Mouse (Mus musculus): ENCODE measurements around the gene Myo16. TPM values are rescaled to one million over a fixed set of nuclear protein-coding genes. Genes with fewer than 3 reads are reported as not detected.

The Myo16 gene
- polyA plus RNA-seq, 2 experiments: 0.01 to 0.03 TPM

- Histone ChIP-seq H3K36me3 (replicated peaks; ENCODE audit: control insufficient read depth, insufficient read depth, low read depth) (no peaks in the 10 kb centered on the region), H3K4me3 (ENCODE audit: insufficient read depth in 1 of 2, low read depth in 2 of 2, low read length in 2 of 2) (no peak overlapping the region), H3K4me1 (replicated peaks; ENCODE audit: control insufficient read depth in 2 of 2, insufficient read depth in 2 of 2, low read length in 1 of 2) (no peaks in the 10 kb centered on the region), H3K9me3 (ENCODE audit: control insufficient read depth, low read length) (no peaks in the 10 kb centered on the region), H3K9ac (replicated peaks) (no peak overlapping the region), H3K27ac (no peak overlapping the region), H3K27me3 (ENCODE audit: control insufficient read depth, insufficient read depth, low read length) (no peaks in the 10 kb centered on the region), H3K4me2 (ENCODE audit: low read depth) (no peak overlapping the region)
- TF ChIP-seq CTCF (IDR thresholded peaks at IDR 0.05; ENCODE audit: low read depth): no peak
- TF ChIP-seq EP300 (IDR thresholded peaks at IDR 0.05; ENCODE audit: low read depth): no peak
- DNase-seq (ENCODE audit: low read depth in 3 of 3, low spot score in 3 of 3) (no peak), ATAC-seq (ENCODE audit: insufficient read depth) (no peak)
- 66% methylated on average over 5 of the region's 5 CpGs for WGBS (ENCODE audit: insufficient replicate concordance)
Observed at GRCm38 (mm10) chr8:10462271-10462670, 308.6 kb downstream of the Myo16 start.

GRCm38 (mm10) chr8:10468490-10468889, 314.8 kb downstream of the Myo16 start:
- Histone ChIP-seq H3K27ac (no peak overlapping the region), H3K9ac (replicated peaks) (no peak overlapping the region), H3K36me3 (replicated peaks; ENCODE audit: control insufficient read depth, insufficient read depth, low read depth) (no peaks in the 10 kb centered on the region), H3K4me2 (ENCODE audit: low read depth) (no peak overlapping the region), H3K4me1 (replicated peaks; ENCODE audit: control insufficient read depth in 2 of 2, insufficient read depth in 2 of 2, low read length in 1 of 2) (no peaks in the 10 kb centered on the region), H3K4me3 (ENCODE audit: insufficient read depth in 1 of 2, low read depth in 2 of 2, low read length in 2 of 2) (no peak overlapping the region), H3K27me3 (ENCODE audit: control insufficient read depth, insufficient read depth, low read length) (no peaks in the 10 kb centered on the region), H3K9me3 (ENCODE audit: control insufficient read depth, low read length) (no peaks in the 10 kb centered on the region)
- TF ChIP-seq EP300 (IDR thresholded peaks at IDR 0.05; ENCODE audit: low read depth) (no peak), CTCF (IDR thresholded peaks at IDR 0.05; ENCODE audit: low read depth) (no peak)
- DNase-seq (ENCODE audit: low read depth in 3 of 3, low spot score in 3 of 3) (no peak), ATAC-seq (ENCODE audit: insufficient read depth) (no peak)
- WGBS (ENCODE audit: insufficient replicate concordance): 16% methylated on average over 3 of the region's 3 CpGs

GRCm38 (mm10) chr8:10469658-10470057, 315.9 kb downstream of the Myo16 start:
- Histone ChIP-seq H3K4me2 (ENCODE audit: low read depth) (no peak overlapping the region), H3K9ac (replicated peaks) (no peak overlapping the region), H3K36me3 (replicated peaks; ENCODE audit: control insufficient read depth, insufficient read depth, low read depth) (no peaks in the 10 kb centered on the region), H3K9me3 (ENCODE audit: control insufficient read depth, low read length) (no peaks in the 10 kb centered on the region), H3K27me3 (ENCODE audit: control insufficient read depth, insufficient read depth, low read length) (no peaks in the 10 kb centered on the region), H3K4me1 (replicated peaks; ENCODE audit: control insufficient read depth in 2 of 2, insufficient read depth in 2 of 2, low read length in 1 of 2) (no peaks in the 10 kb centered on the region), H3K27ac (no peak overlapping the region), H3K4me3 (ENCODE audit: insufficient read depth in 1 of 2, low read depth in 2 of 2, low read length in 2 of 2) (no peak overlapping the region)
- 49% methylated on average over 2 of the region's 2 CpGs for WGBS (ENCODE audit: insufficient replicate concordance)
- DNase-seq (ENCODE audit: low read depth in 3 of 3, low spot score in 3 of 3) (no peak), ATAC-seq (ENCODE audit: insufficient read depth) (no peak)
- no peak for TF ChIP-seq EP300 (IDR thresholded peaks at IDR 0.05; ENCODE audit: low read depth)
- TF ChIP-seq CTCF (IDR thresholded peaks at IDR 0.05; ENCODE audit: low read depth): no peak

GRCm38 (mm10) chr8:10470280-10470679, 316.6 kb downstream of the Myo16 start:
- 61% methylated on average over 6 of the region's 6 CpGs for WGBS (ENCODE audit: insufficient replicate concordance)
- no peak overlapping the region for H3K27ac ChIP-seq
- H3K9me3 ChIP-seq (ENCODE audit: control insufficient read depth, low read length): no peaks in the 10 kb centered on the region
- H3K4me2 ChIP-seq (ENCODE audit: low read depth): no peak overlapping the region
- no peaks in the 10 kb centered on the region for H3K27me3 ChIP-seq (ENCODE audit: control insufficient read depth, insufficient read depth, low read length)
- no peaks in the 10 kb centered on the region for H3K4me1 ChIP-seq (replicated peaks; ENCODE audit: control insufficient read depth in 2 of 2, insufficient read depth in 2 of 2, low read length in 1 of 2)
- H3K9ac ChIP-seq (replicated peaks): no peak overlapping the region
- TF ChIP-seq EP300 (IDR thresholded peaks at IDR 0.05; ENCODE audit: low read depth) (no peak), CTCF (IDR thresholded peaks at IDR 0.05; ENCODE audit: low read depth) (no peak)
- DNase-seq (ENCODE audit: low read depth in 3 of 3, low spot score in 3 of 3) (no peak), ATAC-seq (ENCODE audit: insufficient read depth) (no peak)
- H3K4me3 ChIP-seq (ENCODE audit: insufficient read depth in 1 of 2, low read depth in 2 of 2, low read length in 2 of 2): no peak overlapping the region
- H3K36me3 ChIP-seq (replicated peaks; ENCODE audit: control insufficient read depth, insufficient read depth, low read depth): no peaks in the 10 kb centered on the region

GRCm38 (mm10) chr8:10472371-10472770, 318.7 kb downstream of the Myo16 start:
- Histone ChIP-seq H3K9ac (replicated peaks) (no peak overlapping the region), H3K27ac (no peak overlapping the region), H3K36me3 (replicated peaks; ENCODE audit: control insufficient read depth, insufficient read depth, low read depth) (no peaks in the 10 kb centered on the region), H3K4me1 (replicated peaks; ENCODE audit: control insufficient read depth in 2 of 2, insufficient read depth in 2 of 2, low read length in 1 of 2) (no peaks in the 10 kb centered on the region), H3K4me2 (ENCODE audit: low read depth) (no peak overlapping the region), H3K27me3 (ENCODE audit: control insufficient read depth, insufficient read depth, low read length) (no peaks in the 10 kb centered on the region), H3K4me3 (ENCODE audit: insufficient read depth in 1 of 2, low read depth in 2 of 2, low read length in 2 of 2) (no peak overlapping the region), H3K9me3 (ENCODE audit: control insufficient read depth, low read length) (no peaks in the 10 kb centered on the region)
- TF ChIP-seq EP300 (IDR thresholded peaks at IDR 0.05; ENCODE audit: low read depth) (no peak), CTCF (IDR thresholded peaks at IDR 0.05; ENCODE audit: low read depth) (no peak)
- WGBS (ENCODE audit: insufficient replicate concordance): 54% methylated on average over 3 of the region's 3 CpGs
- DNase-seq (ENCODE audit: low read depth in 3 of 3, low spot score in 3 of 3) (no peak), ATAC-seq (ENCODE audit: insufficient read depth) (no peak)
